Mouse (Mus musculus) ES-CJ7 (cell line): ENCODE data around the gene Prss1.
"Not testable (repeated sequence)": the region's sequence is repeated elsewhere in the genome, so short reads cannot be mapped to it uniquely, and the experiment has no call there.

ENCODE experiments used
- DNase-seq: peaks from one replicate; pipeline ENCODE4 v3.0.0; 2011; ENCODE audit warnings: low read depth, low spot score

Gene Prss1

GRCm38 (mm10) chr6:41458632-41459031 is at the start of gene Prss1:
Gene Prss1, plus strand, starts transcription at chr6:41458932.
- not testable (repeated sequence) for DNase-seq

GRCm38 (mm10) chr6:41442261-41442660 is 16.5 kb upstream of the Prss1 start:
- not testable (repeated sequence) for DNase-seq

DNA sequence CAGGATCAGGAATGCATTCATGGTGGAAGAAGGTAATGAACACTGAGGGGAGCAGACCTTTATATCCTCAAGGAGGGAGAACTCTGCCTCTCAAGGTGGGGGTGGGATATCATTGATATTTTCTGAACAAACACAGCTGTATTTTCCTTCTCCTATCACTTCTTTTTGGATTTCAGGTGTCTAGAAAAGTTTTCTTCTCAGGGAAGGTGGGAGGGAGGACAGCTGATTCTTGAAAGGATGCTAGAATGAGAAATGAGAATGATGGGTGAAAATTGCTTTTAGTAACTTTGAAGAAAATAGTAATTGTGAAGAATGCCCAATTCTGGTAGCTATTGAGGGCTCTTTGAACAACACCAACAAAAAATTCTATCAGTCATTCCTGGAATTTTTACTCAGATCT is 12.7 kb upstream of the Prss1 start, which contains the start of gene Gm10334:
Gm10334 (minus strand) TSS at position 101 of the 400 bp plus-strand sequence.
- not testable (repeated sequence) for DNase-seq

- no peak for DNase-seq
Measured at GRCm38 (mm10) chr6:41499374-41499773, 40.6 kb downstream of the Prss1 start.

GRCm38 (mm10) chr6:41504915-41505314 is 46.2 kb downstream of the Prss1 start:
- DNase-seq, result no peak

DNA sequence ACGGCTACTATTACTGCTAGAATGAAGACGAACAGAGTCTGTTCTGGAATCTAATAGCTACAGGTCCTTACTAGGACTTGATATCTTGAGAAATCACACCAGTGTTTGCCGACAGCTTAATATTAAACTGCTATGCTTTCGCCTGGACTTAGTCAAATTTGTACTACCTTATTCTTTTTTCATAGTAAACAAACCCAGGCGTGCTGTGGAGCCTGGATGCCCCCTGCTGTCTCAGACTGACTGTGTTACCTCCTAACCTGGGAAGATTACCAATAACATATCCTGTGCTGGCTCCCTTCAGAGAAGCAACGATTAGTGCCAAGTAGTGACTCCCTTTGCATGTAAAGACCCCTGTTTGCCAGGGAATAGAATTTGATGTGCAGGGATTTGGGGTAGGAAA is 46.6 kb downstream of the Prss1 start:
- no peak for DNase-seq
